Mouse (Mus musculus): ENCODE measurements around the gene Clcn6.

The Clcn6 gene

DNA sequence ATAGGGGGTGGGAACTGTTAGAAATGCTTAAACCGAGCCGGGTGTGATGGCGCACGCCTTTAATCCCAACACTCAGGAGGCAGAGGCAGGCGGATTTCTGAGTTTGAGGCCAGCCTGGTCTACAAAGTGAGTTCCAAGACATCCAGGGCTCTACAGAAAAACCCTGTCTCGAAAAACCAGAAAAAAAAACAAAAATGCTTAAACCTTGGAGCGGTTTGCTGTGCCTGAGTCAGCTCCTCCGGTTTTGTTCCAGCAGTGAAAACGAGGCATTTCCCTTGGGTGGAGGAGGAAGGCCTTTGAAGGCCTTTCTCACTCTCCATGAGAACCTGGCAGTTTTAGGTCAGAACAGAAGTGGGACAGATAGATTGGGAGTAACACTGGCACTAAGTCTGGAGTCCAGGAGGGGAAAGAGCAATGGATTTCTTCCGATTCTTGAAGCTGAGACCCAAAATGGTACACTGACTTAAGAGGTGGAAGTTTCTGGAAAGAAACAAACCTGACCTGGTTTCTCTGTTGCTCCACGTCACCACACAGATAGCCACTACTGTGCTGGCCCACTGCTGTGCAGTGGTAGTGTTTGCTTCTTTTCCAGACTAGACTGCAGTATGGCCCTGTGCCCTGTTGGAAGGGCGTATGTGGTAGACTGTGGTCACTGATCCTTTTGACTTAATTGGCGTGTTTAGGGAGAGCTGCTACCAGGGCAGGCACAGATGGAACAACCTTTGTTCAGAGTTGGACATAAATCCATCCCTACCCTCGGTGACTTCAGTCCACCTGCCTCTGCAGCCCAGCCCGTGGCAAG lies 1.6 kb upstream of the Clcn6 start:
- no peak for DNase-seq (ENCODE audit: low spot score)

DNA sequence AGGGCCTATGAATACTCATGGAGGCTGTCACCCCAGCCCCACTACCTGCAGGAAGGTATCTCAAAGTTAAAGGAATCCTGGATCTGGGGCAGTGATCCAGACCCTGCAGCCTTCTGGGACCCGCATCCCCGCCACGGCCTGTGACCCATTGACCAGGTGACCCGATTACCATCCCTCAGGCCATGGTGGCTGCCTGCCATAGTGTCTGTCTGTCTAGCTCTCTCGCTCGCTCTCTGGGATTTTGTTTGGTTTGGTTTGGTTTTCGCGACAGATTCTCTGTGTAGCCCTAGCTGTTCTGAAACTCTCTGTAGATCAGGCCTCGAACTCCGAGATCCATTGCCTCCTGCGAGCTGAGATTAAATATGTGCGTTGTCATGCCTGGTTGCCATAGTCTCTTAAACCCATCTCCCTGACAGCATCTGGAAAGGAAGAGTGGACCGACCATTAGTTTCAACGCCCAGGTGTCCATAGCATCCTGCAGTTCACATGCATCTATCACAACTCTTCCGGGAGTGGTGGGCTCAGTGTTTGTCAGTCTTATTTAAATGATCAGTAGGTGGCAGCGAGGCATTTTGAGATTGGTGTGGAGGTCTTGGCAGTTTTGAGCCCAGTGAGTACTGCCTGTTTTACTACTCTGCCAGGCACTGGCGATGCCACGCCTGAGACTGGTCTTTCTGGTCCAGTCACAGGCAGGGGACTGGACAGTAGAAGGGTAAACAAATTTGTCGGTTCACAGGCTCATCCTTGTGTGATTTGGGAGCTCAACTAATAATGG lies 820 bp upstream of the Clcn6 start:
- no peak for DNase-seq (ENCODE audit: low spot score)

- DNase-seq (ENCODE audit: low spot score) = no peak
These were observed 482 bp downstream of the Clcn6 start for GRCm38 (mm10) chr4:148038079-148038599.

DNA sequence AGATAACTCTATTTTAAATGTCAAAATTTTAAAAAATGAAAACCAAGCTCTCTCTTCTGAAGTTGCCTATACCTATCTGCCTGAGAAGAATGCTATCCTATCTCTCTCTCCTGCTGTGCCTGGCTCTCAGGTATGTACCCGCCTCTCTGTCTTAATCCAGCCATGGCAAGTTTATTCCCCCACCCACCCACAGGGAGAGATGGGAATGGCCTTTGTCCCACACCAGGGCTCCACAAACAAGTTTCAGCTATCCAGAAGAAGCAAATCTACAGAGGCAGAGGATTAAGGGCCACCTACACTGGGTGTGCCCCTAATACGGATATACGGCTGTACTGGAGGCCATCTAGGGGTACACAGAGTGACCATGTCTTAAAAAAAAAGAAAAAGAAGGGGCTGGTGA lies 3.2 kb downstream of the Clcn6 start:
- DNase-seq (ENCODE audit: low spot score) = no peak

GRCm38 (mm10) chr4:148033858-148034410 lies 4.7 kb downstream of the Clcn6 start:
- DNase-seq (ENCODE audit: low spot score) = no peak

DNA sequence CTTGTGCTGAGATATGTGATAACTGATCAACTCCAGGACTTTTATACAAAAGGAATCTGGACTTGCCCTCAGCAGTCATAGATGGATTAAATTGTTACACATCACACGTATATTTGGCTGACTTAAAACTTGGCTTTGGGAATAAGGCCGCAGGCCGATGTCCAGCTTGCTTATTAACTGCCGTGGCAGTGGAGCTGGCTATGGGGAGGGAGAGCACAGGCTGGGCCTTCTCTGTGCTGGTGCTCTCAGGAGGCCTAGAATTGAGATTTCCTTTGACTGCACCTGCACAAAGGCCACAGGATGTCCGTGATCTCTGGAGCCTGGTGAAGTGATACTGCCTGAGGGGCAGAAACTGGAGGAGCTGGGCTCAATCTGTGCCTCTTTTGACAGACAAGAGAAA lies 8.1 kb downstream of the Clcn6 start:
- no peak for DNase-seq (ENCODE audit: low spot score)

GRCm38 (mm10) chr4:148029297-148029696 lies 9.3 kb downstream of the Clcn6 start:
- DNase-seq (ENCODE audit: low spot score) = no peak

GRCm38 (mm10) chr4:148024003-148024402 lies 14.6 kb downstream of the Clcn6 start:
- no peak for DNase-seq (ENCODE audit: low spot score)

DNA sequence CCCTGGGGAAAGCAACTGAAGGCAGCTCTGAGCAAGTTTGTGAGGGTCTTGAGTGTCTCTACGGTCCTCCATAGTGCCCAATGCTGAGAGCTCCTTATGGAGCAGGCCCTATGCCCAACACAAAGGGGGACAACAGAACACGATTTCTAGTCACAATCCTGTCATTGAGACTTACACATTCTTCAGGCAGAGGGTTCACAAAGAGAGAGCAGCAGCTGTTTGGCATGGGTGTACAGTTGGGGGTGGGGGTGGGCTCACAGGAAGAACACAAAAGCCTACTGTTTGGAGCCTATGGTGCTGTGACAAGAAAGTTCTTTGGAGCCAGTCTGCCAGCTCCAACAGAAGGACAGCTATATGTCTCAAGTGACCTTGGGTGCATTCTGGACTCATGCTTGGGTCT lies 20.2 kb downstream of the Clcn6 start:
- DNase-seq (ENCODE audit: low spot score) = no peak

- no peak for DNase-seq (ENCODE audit: low spot score)
These were observed 21.6 kb downstream of the Clcn6 start for GRCm38 (mm10) chr4:148016981-148017380.

GRCm38 (mm10) chr4:148015418-148015817 lies 23.2 kb downstream of the Clcn6 start:
- no peak for DNase-seq (ENCODE audit: low spot score)

- DNase-seq (ENCODE audit: low spot score) = no peak
These were observed 26.4 kb downstream of the Clcn6 start for GRCm38 (mm10) chr4:148012216-148012615.

DNA sequence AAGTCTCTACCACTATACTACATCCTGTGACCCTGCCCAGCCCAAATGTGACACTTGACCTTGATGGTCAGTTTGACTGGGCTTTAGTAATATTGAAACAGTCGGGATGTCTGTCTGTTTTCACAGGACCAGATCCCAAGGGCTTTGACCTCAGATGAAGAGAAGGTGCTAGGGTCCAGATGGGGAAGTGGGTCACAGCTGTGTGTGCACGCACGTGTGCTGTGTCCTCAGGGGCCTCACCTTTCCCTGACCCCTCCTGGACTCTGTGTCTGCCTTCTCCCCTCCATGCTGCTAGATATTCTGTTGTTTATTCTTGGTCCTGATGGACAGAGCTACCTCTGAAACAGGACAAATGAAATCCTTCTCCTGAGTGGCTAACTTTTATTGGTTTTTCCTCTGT lies 27.3 kb downstream of the Clcn6 start:
- no peak for DNase-seq (ENCODE audit: low spot score)

- no peak for DNase-seq (ENCODE audit: low spot score)
These were observed 29.0 kb downstream of the Clcn6 start for GRCm38 (mm10) chr4:148009641-148010040.

DNA sequence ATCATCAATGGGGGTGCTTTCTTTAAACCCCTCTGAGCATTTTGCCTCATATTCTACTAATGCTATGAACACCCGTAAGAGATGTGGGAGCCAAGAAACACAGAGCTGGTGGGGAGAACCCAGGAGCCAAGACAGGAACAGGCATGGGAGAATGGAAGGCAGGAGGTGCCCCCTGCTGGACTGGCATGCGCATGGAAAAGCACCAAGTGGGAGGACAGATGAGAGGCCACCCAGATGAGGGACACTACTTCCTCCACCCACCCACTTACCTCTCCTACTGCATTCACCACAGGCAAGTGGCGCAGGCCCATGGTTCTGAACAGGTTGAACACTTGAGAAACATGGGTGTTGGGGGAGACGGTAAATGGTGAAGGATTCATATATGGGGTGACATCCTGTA lies 30.2 kb downstream of the Clcn6 start:
- DNase-seq (ENCODE audit: low spot score) = peak; percentile 31

DNA sequence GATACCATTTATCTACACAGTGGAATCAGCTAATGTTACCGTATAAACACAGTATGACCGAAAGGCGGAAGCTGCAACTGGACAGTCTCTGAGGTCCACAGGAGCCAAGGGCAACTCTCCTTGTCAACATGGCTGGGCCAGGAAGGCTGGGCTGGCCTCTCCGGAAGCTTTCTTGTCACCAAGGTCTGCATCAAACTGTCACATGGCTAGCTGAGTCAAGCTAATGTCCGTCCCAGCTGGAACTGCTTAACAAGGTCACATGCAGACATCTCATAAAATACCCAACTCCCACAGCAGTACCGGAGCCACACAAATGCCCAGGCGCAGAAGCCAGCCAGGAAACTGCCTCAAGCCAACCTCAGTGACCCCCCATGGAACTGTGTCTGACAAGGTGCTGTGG lies 34.3 kb downstream of the Clcn6 start:
- DNase-seq (ENCODE audit: low spot score) = no peak

- no peak for DNase-seq (ENCODE audit: low spot score)
These were observed 36.8 kb downstream of the Clcn6 start for GRCm38 (mm10) chr4:148001866-148002265.

- DNase-seq (ENCODE audit: low spot score) = no peak
These were observed 37.4 kb downstream of the Clcn6 start for GRCm38 (mm10) chr4:148001013-148001789.

DNA sequence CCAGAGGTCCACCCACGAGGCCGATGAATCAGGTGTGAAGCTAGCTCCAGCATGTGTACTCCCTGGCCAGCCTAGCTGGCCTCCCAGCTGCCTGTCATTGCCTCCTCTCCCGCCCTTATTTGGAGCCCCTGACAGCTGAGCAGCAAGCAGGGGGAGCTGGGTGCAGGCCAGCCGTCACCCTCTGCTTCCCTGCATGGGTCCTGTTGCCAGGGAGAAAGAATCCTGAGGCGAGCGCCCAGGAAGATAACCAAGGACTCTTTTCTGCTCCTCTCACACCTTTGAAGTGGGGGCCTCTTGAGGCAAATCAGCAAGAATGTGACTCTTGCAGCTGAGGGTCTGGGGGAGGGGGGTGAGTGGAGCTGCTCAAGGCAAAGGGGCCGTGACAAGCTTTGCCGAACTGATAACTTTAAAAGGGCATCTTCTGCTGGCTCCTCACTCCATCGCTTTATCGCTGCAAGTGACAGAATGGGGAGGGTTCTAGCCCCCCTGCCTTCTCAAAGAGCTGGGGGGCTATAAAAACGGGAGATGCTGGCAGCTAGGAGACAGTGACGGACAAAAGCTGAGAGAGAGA lies 38.3 kb downstream of the Clcn6 start, which contains the start of gene Nppa:
Gene Nppa (plus strand): TSS at position 521 of the 571 bp plus-strand sequence.
- DNase-seq (ENCODE audit: low spot score) = no peak

GRCm38 (mm10) chr4:147995311-147995710 lies 43.3 kb downstream of the Clcn6 start:
- no peak for DNase-seq (ENCODE audit: low spot score)

GRCm38 (mm10) chr4:147993571-147994095 lies 45.0 kb downstream of the Clcn6 start:
- DNase-seq (ENCODE audit: low spot score) = no peak
